Mouse (Mus musculus) kidney, adult 2 months (tissue): Measurements from ENCODE around the gene Actl6a.

Experiments
- CTCF ChIP-seq: fragments of 200-500 bp; conservative IDR thresholded peaks from 2 replicates; pipeline ENCODE4 v1.5.1; 2011; ENCODE audit warnings: low read depth, mild to moderate bottlenecking, control low read depth, low read length, moderate library complexity, mixed read lengths; ENCODE audit not compliant: insufficient read depth, insufficient read length
- POLR2A ChIP-seq: fragments of 200-500 bp; IDR thresholded peaks from one replicate; pipeline ENCODE4 v1.6.1; 2011; ENCODE audit warnings: low read depth, low read length, control low read depth

- TF ChIP-seq CTCF (no peak), POLR2A (no peak)
These were observed 57.8 kb downstream of the Actl6a start for GRCm38 (mm10) chr3:32763902-32764301.
